Mouse (Mus musculus) frontal cortex, postnatal 25 days (tissue): Measurements from ENCODE around the gene Mical3.

ENCODE experiments used
- DNase-seq, 2 experiments: peaks; one replicate each; pipeline ENCODE4 v3.0.0; 2022; ENCODE audit warnings: low spot score in 2 of 2

Mical3 gene

GRCm38 (mm10) chr6:121014339-121014738 lies 116.5 kb downstream of the Mical3 start:
- DNase-seq = no peak

- DNase-seq = no peak
Measured at GRCm38 (mm10) chr6:121013750-121014149, 117.0 kb downstream of the Mical3 start.

- no peak for DNase-seq
Measured at GRCm38 (mm10) chr6:121011709-121012108, 119.1 kb downstream of the Mical3 start.

GRCm38 (mm10) chr6:121009651-121010050 lies 121.1 kb downstream of the Mical3 start:
- no peak for DNase-seq

- DNase-seq = no peak
Measured at GRCm38 (mm10) chr6:121004959-121005358, 125.8 kb downstream of the Mical3 start.

- no peak for DNase-seq
Measured at GRCm38 (mm10) chr6:121002952-121003351, 127.8 kb downstream of the Mical3 start.

- no peak for DNase-seq
Measured at GRCm38 (mm10) chr6:120999860-121000526, 130.8 kb downstream of the Mical3 start.

- DNase-seq = no peak
Measured at GRCm38 (mm10) chr6:120999087-120999486, 131.7 kb downstream of the Mical3 start.

GRCm38 (mm10) chr6:120996607-120997006 lies 134.2 kb downstream of the Mical3 start:
- no peak for DNase-seq

- DNase-seq = no peak
Measured at GRCm38 (mm10) chr6:120995541-120995940, 135.3 kb downstream of the Mical3 start.

GRCm38 (mm10) chr6:120991857-120992256 lies 138.9 kb downstream of the Mical3 start:
- no peak for DNase-seq

GRCm38 (mm10) chr6:120987571-120988084 lies 143.2 kb downstream of the Mical3 start:
- no peak for DNase-seq

GRCm38 (mm10) chr6:120987164-120987563 lies 143.6 kb downstream of the Mical3 start:
- no peak for DNase-seq

GRCm38 (mm10) chr6:120986172-120986571 lies 144.6 kb downstream of the Mical3 start:
- no peak for DNase-seq

- DNase-seq = no peak
Measured at GRCm38 (mm10) chr6:120982314-120982713, 148.5 kb downstream of the Mical3 start.

- no peak for DNase-seq
Measured at GRCm38 (mm10) chr6:120981537-120981936, 149.3 kb downstream of the Mical3 start.

- DNase-seq = no peak
Measured at GRCm38 (mm10) chr6:120978019-120978621, 152.7 kb downstream of the Mical3 start.

- no peak for DNase-seq
Measured at GRCm38 (mm10) chr6:120976991-120977390, 153.8 kb downstream of the Mical3 start.

- DNase-seq = no peak
Measured at GRCm38 (mm10) chr6:120976097-120976496, 154.7 kb downstream of the Mical3 start.

GRCm38 (mm10) chr6:120971797-120972590 lies 158.8 kb downstream of the Mical3 start:
- DNase-seq = peak; percentile 89 to 90

- DNase-seq = no peak
Measured at GRCm38 (mm10) chr6:120970939-120971796, 159.6 kb downstream of the Mical3 start.

GRCm38 (mm10) chr6:120965814-120966213 lies 165.0 kb downstream of the Mical3 start:
- DNase-seq = no peak
